Mouse (Mus musculus) cerebellum, adult 18-20 months (tissue): Measurements from ENCODE around the gene Gm10318.

Source experiments
- DNase-seq, 2 experiments: peaks; one replicate each; pipeline ENCODE4 v3.0.0; 2021

Gene Gm10318

DNA sequence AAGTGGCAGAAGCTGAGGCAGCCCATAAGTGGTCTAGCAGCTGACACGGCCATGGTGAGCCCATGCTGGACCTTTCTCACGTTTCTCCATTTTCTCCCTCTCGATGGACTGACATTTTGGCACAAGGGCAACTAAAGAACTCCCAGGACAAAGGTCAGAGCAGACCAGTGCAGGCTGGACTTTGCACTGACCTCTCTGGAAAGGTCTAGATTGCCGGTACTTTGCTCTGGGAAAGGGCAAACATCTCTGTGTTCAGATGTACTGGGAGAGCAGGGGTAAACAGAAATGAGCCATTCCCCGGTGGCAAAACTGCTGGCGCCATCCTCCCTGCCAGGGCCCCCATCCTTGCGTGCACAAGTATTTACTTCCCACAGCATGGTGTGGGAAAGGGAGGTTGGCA, 47.5 kb downstream of the Gm10318 start:
- DNase-seq: no peak

DNA sequence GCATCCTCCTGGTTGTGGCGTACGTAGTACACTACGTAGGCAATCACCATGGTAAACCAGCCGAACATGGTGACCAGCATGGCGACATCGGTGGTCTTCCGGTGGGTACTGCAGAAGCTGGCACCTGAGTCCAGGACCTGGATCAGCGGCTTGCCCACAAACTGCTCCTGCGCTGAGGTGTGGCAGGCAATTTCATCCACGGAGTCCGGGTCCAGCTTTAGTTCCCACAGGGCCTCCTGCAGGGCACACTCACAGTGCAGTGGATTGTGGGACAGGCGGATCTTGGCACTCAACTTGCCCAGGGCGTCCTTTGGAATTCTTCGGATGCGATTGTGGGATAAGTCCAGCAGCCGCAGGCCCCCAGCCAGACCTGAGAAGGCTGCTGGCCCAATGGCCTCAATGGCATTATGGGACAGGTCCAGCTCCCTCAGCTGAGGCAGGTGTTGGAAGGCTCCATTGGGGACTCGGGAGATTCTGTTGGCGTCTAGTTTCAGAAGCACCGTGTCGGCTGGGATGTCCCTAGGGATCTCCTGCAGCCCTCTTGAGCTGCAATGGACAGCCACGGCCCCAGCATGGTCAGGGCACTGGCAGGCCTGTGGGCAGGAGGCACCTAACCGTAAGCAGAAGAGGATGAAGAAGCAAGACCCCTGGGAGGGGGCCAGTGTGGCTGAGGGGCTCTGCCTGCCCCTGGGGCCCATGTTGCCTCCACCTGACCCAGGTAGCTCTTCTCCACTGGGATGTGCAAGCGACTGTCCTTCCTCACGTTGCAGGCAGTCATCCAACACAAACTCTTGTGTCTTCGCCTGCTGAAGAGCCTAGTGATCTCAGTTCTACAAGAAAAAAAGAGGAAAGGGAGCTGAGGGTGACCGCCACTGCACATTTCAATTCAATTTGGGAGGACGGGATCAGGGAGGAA, 48.5 kb downstream of the Gm10318 start:
- no peak for DNase-seq

DNA sequence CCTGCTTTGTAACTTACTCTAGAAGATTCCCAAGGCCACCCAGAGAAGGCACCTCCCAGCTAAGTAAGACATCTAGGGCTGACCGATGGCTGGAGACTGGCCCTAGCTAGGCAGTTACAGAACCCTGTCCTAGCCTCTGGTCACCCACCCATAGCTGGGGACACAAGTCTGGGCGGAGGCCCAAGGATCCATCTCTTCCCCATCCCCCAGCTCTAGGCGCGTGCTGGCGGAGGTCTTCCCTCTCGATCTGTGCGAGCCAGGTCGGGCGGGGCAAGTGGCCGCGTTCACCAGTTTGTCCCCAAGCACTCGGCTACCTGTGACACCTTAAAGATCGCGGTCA, 49.2 kb downstream of the Gm10318 start:
- no peak for DNase-seq

DNA sequence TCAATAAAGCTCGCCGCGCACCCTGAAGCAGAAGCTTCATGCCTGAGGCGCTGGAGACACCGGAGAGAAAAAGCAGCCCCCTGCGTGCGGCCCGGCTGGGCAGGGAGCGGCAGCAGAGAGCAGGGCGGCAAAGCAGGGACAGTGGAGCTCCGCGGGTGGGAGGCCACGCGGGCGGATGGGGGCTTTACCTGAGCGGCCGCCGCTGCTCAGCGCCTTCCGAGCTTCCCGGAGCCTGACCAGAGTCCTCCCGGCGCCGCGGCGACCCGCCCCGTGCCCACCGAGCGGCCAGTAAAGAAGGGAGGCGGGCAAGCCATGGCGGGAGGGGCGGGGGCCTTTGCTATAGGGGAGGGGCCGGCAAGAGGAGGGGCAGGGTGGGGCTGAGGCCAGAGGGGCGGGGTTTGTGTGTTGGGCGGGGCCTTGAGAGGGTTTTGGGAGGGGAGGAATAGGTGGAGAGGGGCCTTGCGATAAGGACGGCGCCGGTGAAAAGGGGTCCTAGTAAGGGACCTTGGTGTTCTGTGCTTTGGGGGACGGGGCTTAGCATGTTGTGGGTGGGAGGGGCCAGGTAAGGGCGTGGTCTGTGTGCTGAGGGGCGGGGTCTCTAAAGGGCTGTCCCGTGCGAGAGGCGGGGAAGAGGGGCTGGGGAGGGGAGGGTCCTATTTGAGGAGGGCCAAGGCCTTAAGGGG, 49.7 kb downstream of the Gm10318 start, which contains the start of gene Lrrc3:
Lrrc3 (minus strand) TSS at position 326 of the 683 bp plus-strand sequence.
- DNase-seq: peak; percentile 36 to 55

DNA sequence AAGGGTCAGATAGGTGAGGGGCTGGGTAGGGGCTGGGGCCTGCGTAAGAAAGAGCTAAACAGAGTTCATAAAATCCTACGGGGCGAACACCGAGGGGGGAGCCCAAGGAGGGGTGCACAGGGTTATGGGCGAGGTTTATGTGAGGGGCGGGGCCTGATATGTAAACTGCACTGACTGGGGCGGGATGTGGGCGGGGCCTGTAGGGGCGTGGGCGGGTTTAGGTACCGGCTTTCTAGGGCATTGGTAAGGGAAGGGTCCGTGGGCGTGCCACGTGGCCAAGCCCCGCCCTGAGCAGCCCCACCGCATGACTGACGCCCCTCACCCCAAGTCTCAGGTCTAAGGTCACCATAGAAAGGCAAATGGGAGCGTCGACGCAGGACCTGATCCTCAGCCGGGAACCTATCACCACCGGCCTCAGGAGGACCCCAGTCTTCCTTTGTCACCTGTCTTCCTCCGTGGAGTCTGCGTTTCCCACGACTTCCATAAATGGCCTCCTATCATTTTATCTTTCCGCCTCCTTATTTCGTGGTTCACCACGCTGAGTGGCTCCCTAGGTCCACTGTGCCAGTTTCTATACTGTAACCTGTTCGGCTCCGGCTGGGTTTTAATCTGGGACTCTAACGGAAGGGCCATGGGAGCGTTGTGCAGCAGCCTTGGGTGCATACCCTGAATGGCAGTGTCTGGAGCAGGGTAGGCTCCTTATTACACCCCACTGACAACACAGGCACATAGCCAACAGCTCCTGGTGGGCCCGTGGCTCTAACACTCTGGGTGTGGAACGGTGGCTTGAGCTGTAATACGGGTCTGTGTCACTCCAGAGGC, 50.4 kb downstream of the Gm10318 start:
- peak; percentile 39 to 40 for DNase-seq
